Mouse (Mus musculus): ENCODE measurements around the gene Homer3.

Homer3 gene

GRCm38 (mm10) chr8:70284421-70284820 is 1.8 kb downstream of the Homer3 start:
- DNase-seq (ENCODE audit: low spot score in 2 of 2) = no peak

GRCm38 (mm10) chr8:70285304-70285703 is 2.7 kb downstream of the Homer3 start:
- no peak for DNase-seq (ENCODE audit: low spot score in 2 of 2)

GRCm38 (mm10) chr8:70286737-70287136 is 4.1 kb downstream of the Homer3 start:
- no peak for DNase-seq (ENCODE audit: low spot score in 2 of 2)

GRCm38 (mm10) chr8:70293988-70294405 is 11.4 kb downstream of the Homer3 start:
- no peak for DNase-seq (ENCODE audit: low spot score in 2 of 2)

DNA sequence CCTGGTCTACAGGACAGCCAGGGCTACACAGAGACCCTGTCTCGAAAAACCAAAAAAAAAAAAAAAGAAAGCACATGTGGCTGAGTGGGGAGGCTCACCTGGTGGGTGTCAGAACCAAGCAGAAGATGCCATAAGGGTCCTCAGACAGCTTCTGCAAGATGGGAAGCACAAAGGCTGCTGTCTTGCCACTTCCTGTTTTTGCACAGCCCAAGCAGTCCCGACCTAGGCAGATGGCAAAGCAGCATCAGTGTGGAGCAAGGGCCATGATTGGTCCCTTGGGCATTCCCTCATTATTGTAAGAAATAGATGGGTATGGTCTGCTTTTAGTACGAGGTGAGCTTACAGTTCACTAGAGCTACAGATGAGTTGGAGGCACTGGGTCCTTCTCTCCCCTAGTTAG is 18.3 kb downstream of the Homer3 start:
- DNase-seq (ENCODE audit: low spot score in 2 of 2) = no peak

DNA sequence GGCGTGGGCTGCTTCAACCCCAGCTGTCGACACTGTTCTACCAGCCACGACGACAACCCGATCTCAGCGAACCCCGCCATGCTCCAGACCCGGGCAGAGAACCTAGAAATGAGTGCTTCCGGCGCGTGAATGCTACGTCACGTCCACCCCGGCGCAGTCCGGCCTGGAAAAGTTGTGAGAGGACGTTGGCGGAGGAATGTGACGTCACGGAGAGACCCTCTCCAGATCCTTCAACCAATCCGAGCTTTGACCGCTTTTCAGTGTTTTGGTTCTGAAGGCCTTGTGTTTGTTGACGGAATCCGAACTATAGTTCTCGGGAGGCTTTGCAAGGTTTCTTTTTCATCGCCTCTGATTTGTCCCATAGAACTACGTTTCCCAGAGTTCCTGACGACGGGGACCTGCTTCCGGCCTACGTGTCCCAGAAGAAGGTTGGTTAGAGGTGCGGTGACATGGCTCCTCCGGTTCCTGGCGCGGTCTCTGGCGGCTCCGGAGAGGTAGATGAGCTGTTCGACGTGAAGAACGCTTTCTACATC is 19.8 kb downstream of the Homer3 start, which contains the start of the genes Ddx49 and Cope:
Gene Ddx49, minus strand, starts transcription at position 132 of the 533 bp plus-strand sequence.
Gene Cope, plus strand, starts transcription at position 161 of the 533 bp plus-strand sequence.
- DNase-seq (ENCODE audit: low spot score in 2 of 2) = peak; percentile 91 to 94

DNA sequence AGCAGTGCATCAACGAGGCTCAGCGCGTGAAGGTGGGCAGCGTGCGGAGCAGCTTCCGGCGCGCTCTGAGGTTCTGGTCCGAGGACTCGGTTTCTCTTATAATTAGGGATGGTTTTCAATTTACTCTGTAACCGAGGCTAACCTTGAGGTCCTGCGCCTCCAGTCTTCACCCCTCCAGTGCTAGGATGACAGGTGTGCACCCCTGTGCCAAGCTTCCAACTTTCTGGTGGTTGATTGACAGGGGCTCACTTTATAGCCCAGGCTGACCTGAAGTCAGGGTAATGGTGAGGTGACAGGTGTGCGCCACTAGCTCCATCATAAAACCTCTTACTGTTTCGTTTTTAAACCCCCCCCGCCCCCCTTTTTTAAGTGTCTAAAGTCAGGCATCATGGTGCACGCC is 20.3 kb downstream of the Homer3 start:
- no peak for DNase-seq (ENCODE audit: low spot score in 2 of 2)

- no peak for DNase-seq (ENCODE audit: low spot score in 2 of 2)
Measured at GRCm38 (mm10) chr8:70309311-70309710, 26.7 kb downstream of the Homer3 start.

DNA sequence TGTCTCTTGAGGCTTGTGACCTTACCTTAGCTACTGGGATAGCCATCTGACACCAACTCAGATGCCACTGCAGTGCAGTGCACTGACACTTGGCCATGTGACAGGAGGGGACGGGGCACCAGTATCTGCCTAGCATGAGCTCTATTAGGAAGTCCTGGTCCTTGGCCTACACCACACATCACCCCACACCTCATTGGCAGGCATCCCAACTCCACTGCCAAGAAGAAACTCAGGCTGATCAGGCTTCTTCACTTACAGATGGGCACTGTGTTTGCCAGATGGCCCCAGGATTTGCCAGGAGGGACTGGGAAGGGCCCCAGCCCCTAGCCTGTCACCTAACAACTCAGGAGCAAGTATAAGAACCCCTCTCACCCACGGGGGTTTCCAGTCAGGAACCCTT is 30.8 kb downstream of the Homer3 start:
- DNase-seq (ENCODE audit: low spot score in 2 of 2) = no peak

DNA sequence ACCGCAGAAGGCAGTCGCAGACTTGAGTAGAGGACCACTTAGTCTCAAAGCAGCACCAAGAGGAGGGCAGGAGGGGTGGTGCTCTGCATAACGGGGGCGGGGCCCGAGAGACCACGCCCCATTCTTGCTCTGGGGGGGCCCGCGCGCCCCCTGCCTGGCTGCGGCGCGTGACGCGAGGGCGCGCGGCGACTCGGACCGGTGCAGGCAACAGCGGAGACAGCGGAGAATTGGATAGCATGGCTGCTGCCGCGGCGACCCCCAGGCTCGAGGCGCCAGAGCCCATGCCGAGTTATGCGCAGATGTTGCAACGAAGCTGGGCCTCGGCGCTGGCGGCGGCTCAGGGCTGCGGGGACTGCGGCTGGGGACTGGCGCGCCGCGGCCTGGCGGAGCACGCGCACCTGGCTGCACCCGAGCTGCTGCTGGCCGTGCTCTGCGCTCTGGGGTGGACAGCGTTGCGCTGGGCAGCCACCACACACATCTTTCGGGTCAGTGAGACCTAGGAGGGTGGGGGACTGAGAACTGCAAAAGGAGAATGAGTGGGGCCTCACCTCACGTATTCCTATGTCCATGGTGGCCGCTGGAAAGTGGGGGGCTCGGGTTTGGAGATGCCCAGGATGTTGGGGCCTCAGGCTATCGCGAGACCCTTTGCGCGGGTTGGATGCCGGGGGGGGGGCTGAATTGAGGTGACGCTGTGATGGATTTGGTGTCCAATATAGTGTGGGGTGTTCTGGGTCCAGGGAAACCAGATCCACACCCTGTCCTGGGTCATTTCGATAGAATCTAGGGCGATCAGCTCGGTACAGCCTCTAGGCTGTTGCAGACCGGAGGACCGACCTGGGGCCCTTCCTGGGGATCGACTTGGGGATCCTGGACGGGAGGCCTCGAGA is 33.2 kb downstream of the Homer3 start, which contains the start of gene Cers1:
Gene Cers1, plus strand, starts transcription at position 152 of the 887 bp plus-strand sequence.
- peak; percentile 69 to 81 for DNase-seq (ENCODE audit: low spot score in 2 of 2)

GRCm38 (mm10) chr8:70316511-70317504 is 34.2 kb downstream of the Homer3 start:
- DNase-seq (ENCODE audit: low spot score in 2 of 2) = peak; percentile 77 to 91

- no peak for DNase-seq (ENCODE audit: low spot score in 2 of 2)
Measured at GRCm38 (mm10) chr8:70317872-70318271, 35.2 kb downstream of the Homer3 start.

DNA sequence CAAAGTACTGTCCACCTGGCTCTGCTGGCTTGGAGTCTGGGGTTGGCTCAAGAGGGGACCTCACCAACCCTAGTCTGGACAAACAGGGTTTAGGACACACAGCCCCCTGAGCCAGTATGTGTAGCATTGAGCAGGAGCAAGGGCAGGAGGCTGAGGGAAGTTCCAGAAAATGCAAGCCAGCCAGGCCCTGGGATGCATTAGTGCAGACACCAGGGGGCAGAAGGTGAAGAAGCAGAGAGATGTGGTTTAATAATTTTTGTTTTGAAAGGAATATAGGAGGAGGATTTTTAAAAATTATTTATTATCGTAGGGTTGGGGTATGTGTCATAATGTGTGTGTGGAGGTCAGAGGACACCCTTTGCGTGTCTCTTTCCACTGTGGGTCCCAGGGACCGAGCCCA is 41.1 kb downstream of the Homer3 start:
- no peak for DNase-seq (ENCODE audit: low spot score in 2 of 2)

DNA sequence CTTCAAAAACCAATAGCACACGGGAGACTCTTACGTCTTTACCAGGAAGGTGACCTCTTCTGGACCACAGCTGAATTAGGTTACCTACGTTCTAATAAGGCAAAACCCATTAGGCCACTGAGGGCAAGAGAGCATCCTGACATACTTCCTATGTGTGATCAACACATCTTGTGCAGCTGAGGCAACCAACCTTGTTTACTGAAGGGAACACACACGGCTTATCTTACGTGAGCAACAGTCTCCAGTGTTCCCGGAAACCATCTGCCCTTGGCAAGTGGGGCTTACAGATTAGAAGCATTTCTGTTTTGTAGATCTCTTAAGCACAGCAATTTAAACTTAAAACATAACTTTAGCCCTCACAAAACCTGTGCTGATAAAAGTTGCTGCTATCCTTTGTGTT is 44.9 kb downstream of the Homer3 start:
- DNase-seq (ENCODE audit: low spot score in 2 of 2) = no peak

DNA sequence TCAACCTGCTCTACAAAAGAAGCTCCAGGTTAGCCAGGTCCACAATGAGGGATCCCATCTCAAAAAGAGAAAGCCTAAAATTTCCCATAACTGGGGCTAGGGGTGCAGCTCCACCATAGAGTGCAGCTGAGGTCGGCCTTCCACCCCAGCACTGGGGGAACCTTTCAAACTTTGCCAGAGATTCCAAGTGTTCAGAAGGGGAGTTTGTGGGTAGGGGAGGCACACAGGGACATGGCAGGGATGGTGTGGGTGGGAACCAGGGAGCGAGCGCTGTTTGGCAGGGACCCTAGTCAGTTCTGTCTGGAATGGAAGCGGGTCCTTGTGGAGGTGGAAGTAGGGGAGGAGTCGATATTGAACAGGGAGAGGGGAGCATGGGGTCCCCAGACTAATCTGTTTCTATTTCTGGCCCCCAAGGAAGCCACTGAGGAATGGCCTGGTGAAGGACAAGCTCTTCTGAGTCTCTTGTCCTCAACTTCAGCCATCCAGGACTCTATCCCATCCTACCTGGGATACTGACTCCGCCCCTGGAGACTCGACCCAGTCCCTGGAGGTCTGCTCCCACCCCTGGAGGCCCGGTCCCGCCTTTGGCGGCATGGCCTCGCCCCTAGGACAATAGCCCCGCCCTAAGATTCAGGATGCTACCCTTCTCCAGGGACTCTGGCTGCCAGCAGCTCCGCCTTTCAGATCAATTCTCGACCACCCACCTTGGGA is 46.7 kb downstream of the Homer3 start, which contains the start of gene Gdf1:
Gene Gdf1, plus strand, starts transcription at position 694 of the 711 bp plus-strand sequence.
- DNase-seq (ENCODE audit: low spot score in 2 of 2) = no peak

GRCm38 (mm10) chr8:70329835-70330740 is 47.5 kb downstream of the Homer3 start:
- DNase-seq (ENCODE audit: low spot score in 2 of 2) = no peak

DNA sequence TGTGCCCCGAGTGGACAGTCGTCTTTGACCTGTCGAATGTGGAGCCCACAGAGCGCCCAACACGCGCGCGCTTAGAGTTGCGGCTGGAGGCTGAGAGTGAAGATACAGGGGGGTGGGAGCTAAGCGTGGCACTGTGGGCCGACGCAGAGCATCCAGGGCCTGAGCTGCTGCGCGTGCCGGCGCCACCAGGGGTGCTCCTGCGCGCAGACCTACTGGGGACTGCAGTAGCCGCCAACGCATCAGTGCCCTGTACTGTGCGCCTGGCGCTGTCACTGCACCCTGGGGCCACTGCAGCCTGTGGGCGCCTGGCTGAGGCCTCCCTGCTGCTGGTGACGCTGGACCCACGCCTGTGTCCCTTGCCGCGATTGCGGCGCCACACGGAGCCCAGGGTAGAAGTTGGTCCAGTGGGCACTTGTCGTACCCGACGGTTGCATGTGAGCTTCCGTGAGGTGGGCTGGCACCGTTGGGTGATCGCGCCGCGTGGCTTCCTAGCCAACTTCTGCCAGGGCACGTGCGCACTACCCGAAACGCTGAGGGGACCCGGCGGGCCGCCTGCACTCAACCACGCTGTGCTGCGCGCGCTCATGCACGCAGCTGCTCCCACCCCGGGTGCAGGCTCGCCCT is 48.2 kb downstream of the Homer3 start:
- peak in 1 of 2 experiments; percentile 69 for DNase-seq (ENCODE audit: low spot score in 2 of 2)

GRCm38 (mm10) chr8:70331526-70331925 is 48.9 kb downstream of the Homer3 start:
- no peak for DNase-seq (ENCODE audit: low spot score in 2 of 2)

DNA sequence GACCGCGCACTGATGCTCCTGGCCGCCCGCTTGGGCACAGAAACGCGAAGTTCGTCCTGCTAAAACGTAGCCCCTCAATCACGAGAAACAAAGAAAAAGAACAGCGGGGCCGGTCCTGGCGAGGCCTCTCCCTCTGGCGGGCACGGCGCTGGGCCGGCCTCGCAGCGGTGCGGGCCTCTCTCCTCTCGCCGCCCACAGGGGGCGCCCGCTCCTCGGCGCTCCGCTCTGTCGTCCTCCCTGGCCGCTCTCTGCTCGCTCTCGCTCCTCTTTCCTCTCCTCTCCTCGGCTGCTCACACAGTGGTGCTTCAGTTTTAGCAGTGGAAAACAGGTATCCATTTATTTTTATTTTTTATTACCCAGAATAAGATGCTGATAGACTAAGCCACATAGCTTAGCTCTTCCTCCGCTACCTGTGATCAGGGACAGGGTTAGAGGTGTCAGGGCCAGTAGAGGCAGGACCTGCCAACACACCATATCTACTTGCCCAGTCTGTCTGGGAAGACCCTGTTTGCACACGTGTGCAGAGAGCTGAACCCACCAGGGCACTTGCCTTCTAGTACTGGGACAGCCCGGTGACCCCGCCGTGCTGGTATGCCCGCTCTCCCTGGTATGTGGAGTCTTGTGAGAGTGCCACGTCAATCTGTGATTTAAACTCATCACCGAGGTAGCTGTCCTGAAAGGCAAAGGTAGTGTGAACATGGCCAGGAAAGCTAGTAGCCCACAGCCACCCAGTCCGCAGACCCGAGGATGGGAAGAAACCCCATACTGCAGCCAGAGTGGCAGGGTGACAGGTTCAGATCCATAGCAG is 49.6 kb downstream of the Homer3 start:
- DNase-seq (ENCODE audit: low spot score in 2 of 2) = peak in 1 of 2 experiments; percentile 69
